Mouse (Mus musculus) midbrain, postnatal 0 days (tissue): ENCODE results near the gene Olfr214. TPM values are rescaled to one million over a fixed set of nuclear protein-coding genes. Genes with fewer than 3 reads are reported as not detected.
"Not testable (repeated sequence)": the region's sequence is repeated elsewhere in the genome, so short reads cannot be mapped to it uniquely, and the experiment has no call there.

ENCODE experiments used
- ATAC-seq: fragments of 200-750 bp; cut with Nextera tagmentation; 2 replicates; pipeline ENCODE4 v1.8.0; 2017; ENCODE audit warnings: moderate number of reproducible peaks, mild to moderate bottlenecking, moderate TSS enrichment, moderate library complexity; ENCODE audit not compliant: low FRiP score
- DNase-seq: peaks from one replicate; pipeline ENCODE4 v3.0.0-alpha.2; 2015; ENCODE audit warnings: low spot score
- H3K27ac ChIP-seq: fragments of 300-500 bp; sonication (generic); 2 replicates; pipeline ENCODE4 v1.5.1; 2014; ENCODE audit warnings: low read depth, mild to moderate bottlenecking, low read length, mixed read lengths
- H3K27me3 ChIP-seq: fragments of 300-500 bp; sonication (generic); 2 replicates; pipeline ENCODE4 v1.6.1; 2014; ENCODE audit warnings: low read length, control low read depth, mixed read lengths; ENCODE audit not compliant: insufficient read depth
- H3K36me3 ChIP-seq: fragments of 300-500 bp; sonication (generic); 2 replicates; pipeline ENCODE4 v1.6.1; 2014; ENCODE audit warnings: low read length, control low read depth, mixed read lengths; ENCODE audit not compliant: insufficient read depth
- H3K4me1 ChIP-seq: fragments of 300-500 bp; sonication (generic); 2 replicates; pipeline ENCODE4 v1.6.1; 2014; ENCODE audit warnings: mild to moderate bottlenecking, control low read depth, antibody characterized with exemption, low read length, mixed read lengths; ENCODE audit not compliant: insufficient read depth
- H3K4me2 ChIP-seq: fragments of 300-500 bp; sonication (generic); 2 replicates; pipeline ENCODE4 v1.6.1; 2014; ENCODE audit warnings: low read depth, mild to moderate bottlenecking, low read length, mixed read lengths; ENCODE audit not compliant: poor library complexity, severe bottlenecking
- H3K4me3 ChIP-seq: fragments of 300-500 bp; sonication (generic); 2 replicates; pipeline ENCODE4 v1.5.1; 2014; ENCODE audit warnings: low read depth, mild to moderate bottlenecking, low read length, moderate library complexity
- H3K9ac ChIP-seq: fragments of 300-500 bp; sonication (generic); replicated peaks from 2 replicates; pipeline ENCODE4 v1.6.1; 2014; ENCODE audit warnings: mild to moderate bottlenecking, low read length, moderate library complexity, mixed read lengths; ENCODE audit not compliant: poor library complexity, severe bottlenecking
- H3K9me3 ChIP-seq: fragments of 300-500 bp; sonication (generic); 2 replicates; pipeline ENCODE4 v1.6.1; 2016; ENCODE audit warnings: low read length, control low read depth
- CTCF ChIP-seq: IDR thresholded peaks from 2 replicates; pipeline ENCODE4 v1.5.1; 2016; ENCODE audit warnings: antibody characterized with exemption, mild to moderate bottlenecking
- WGBS: fragments of 180-500 bp; shearing (Covaris S2); extraction: QIAGEN DNeasy Blood & Tissue Kit; methylation state at CpG from one replicate; pipeline ENCODE4 v1.1.7; 2014; 5-methylcytosine and 5-hydroxymethylcytosine counted together
- polyA plus RNA-seq: library from polyadenylated mRNA; unstranded; fragments of >200 nt; fragmentation: Nextera tagmentation; extraction: Ambion mirVana; gene quantifications from 2 replicates; pipeline ENCODE4 v1.2.1, GENCODE M21; 2015
- total RNA-seq: library from RNA; depleted of rRNA; stranded (reverse); fragments of >200 nt; gene quantifications from 2 replicates; pipeline ENCODE4 v1.2.3, GENCODE M21; 2014; rRNA removed

Gene Olfr214
- total and polyA plus RNA-seq, 2 experiments from 2014 or later, result 0.99 TPM; not detected in 1

DNA sequence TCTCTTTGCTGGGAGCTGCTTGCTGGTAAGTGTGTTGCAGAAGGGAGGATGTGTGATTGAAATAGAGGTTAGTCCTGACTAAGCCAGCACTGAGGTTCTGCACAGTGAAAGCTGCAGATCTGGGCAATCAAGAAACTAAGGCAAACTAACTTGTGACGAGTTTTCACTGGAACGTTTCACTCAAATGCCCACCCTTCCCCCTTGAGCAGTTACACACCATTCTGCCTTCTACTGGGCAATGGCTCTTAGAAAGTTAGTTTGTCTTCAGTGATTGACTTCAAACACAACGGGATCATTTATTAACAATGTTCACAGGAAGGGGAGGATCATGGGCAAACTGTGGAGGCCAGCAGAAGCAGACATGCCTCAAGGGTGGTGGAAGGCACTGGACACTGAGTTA is 917 bp downstream of the Olfr214 start:
- H3K36me3 ChIP-seq, result no peaks in the 10 kb centered on the region
- no peak for TF ChIP-seq CTCF
- WGBS, result 74% methylated on average over 3 of the region's 3 CpGs
- H3K9ac ChIP-seq, result no peak overlapping the region
- no peaks in the 10 kb centered on the region for H3K9me3 ChIP-seq
- H3K4me3 ChIP-seq, result no peak overlapping the region
- ATAC-seq (no peak), DNase-seq (no peak)
- no peaks in the 10 kb centered on the region for H3K27me3 ChIP-seq
- H3K4me1 ChIP-seq, result no peaks in the 10 kb centered on the region
- H3K27ac ChIP-seq, result no peak overlapping the region
- no peak overlapping the region for H3K4me2 ChIP-seq

- no peak overlapping the region for H3K9ac ChIP-seq
- DNase-seq, result peak; percentile 58
- no peaks in the 10 kb centered on the region for H3K4me1 ChIP-seq
- H3K36me3 ChIP-seq, result no peaks in the 10 kb centered on the region
- H3K27me3 ChIP-seq, result no peaks in the 10 kb centered on the region
- H3K4me3 ChIP-seq, result no peak overlapping the region
- H3K4me2 ChIP-seq, result no peak overlapping the region
- TF ChIP-seq CTCF, result peak; percentile 76
- ATAC-seq, result no peak
- WGBS, result 29% methylated on average over 3 of the region's 3 CpGs
- no peaks in the 10 kb centered on the region for H3K9me3 ChIP-seq
- no peak overlapping the region for H3K27ac ChIP-seq
Measured at GRCm38 (mm10) chr6:116569834-116570233, 15.8 kb downstream of the Olfr214 start.

- 41% methylated on average over 4 of the region's 4 CpGs for WGBS
- Histone ChIP-seq H3K9ac (no peak within 1 kb of the TSS), H3K27me3 (no peaks in the 10 kb centered on the region), H3K9me3 (no peaks in the 10 kb centered on the region), H3K4me2 (no peak within 1 kb of the TSS), H3K36me3 (no peaks in the 10 kb centered on the region), H3K27ac (no peak within 1 kb of the TSS), H3K4me1 (no peaks in the 10 kb centered on the region), H3K4me3 (no peak within 1 kb of the TSS)
- no peak for TF ChIP-seq CTCF
- DNase-seq, result no peak
- no peak for ATAC-seq
Measured at GRCm38 (mm10) chr6:116584095-116584494, 30.1 kb downstream of the Olfr214 start, which contains the start of gene Olfr215. TSS of gene Olfr215 (minus strand) at chr6:116584195.

GRCm38 (mm10) chr6:116600969-116601368 is 46.9 kb downstream of the Olfr214 start:
- not testable (repeated sequence) for H3K4me3 ChIP-seq, DNase-seq, ATAC-seq, H3K36me3 ChIP-seq, H3K27me3 ChIP-seq, H3K4me1 ChIP-seq, H3K9ac ChIP-seq, H3K9me3 ChIP-seq, H3K27ac ChIP-seq, H3K4me2 ChIP-seq

DNA sequence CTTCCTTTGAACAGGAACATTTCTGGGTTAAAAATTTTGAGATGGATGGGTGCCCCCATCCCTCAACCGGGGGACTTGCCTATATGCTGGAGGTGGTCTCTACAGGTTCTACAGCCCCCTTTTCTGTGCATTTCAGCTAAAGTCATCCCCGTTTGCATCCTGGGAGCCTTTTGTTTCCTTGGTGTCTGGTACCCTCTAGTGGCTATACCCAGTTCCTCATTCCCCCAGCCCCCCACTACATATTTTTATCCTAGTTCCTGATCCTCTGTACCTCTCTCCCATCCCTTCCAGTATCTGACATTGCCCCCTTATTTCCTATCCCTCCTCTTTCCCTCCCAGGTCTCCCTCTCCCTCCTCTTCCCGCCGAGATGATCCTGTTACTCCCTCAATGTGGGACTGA is 53.2 kb downstream of the Olfr214 start:
- no peak overlapping the region for H3K4me2 ChIP-seq
- no peaks in the 10 kb centered on the region for H3K27me3 ChIP-seq
- H3K9me3 ChIP-seq, result no peaks in the 10 kb centered on the region
- H3K4me3 ChIP-seq, result no peak overlapping the region
- TF ChIP-seq CTCF, result peak; percentile 41
- 45% methylated on average over 4 of the region's 4 CpGs for WGBS
- H3K36me3 ChIP-seq, result no peaks in the 10 kb centered on the region
- no peak overlapping the region for H3K27ac ChIP-seq
- DNase-seq (no peak), ATAC-seq (no peak)
- no peak overlapping the region for H3K9ac ChIP-seq
- H3K4me1 ChIP-seq, result no peaks in the 10 kb centered on the region

Other genes starting within 250 kb of the Olfr214 start
- 90.9 and 120 TPM in 2 replicates for gene March8, start 216.2 kb upstream of the Olfr214 start, total RNA-seq
- 34.2 and 38.2 TPM in 2 replicates for gene March8, start 216.2 kb upstream of the Olfr214 start, polyA plus RNA-seq
- 0.57 and 1.6 TPM in 2 replicates for gene Alox5, start 93.1 kb upstream of the Olfr214 start, total RNA-seq
- gene Alox5, start 93.1 kb upstream of the Olfr214 start, polyA plus RNA-seq, result 0.48 and 0.74 TPM in 2 replicates
- not detected in 2 replicates for gene Olfr211, start 65.1 kb upstream of the Olfr214 start, total RNA-seq
- not detected in 2 replicates for gene Olfr211, start 65.1 kb upstream of the Olfr214 start, polyA plus RNA-seq
- not detected in 2 replicates for gene Olfr212, start 47.7 kb upstream of the Olfr214 start, total RNA-seq
- gene Olfr212, start 47.7 kb upstream of the Olfr214 start, polyA plus RNA-seq, result 0.07 TPM in 1 of 2 replicates, not detected in the other
- gene Olfr213, start 15.8 kb upstream of the Olfr214 start, total RNA-seq, result not detected in 2 replicates
- gene Olfr213, start 15.8 kb upstream of the Olfr214 start, polyA plus RNA-seq, result not detected in 2 replicates
- gene Gm5580, start 3.1 kb upstream of the Olfr214 start, total RNA-seq, result not detected in 2 replicates
- gene Gm5580, start 3.1 kb upstream of the Olfr214 start, polyA plus RNA-seq, result 0.27 and 0.28 TPM in 2 replicates
- gene Olfr215, start 30.0 kb downstream of the Olfr214 start, total RNA-seq, result 0.05 TPM in 1 of 2 replicates, not detected in the other
- not detected in 2 replicates for gene Olfr215, start 30.0 kb downstream of the Olfr214 start, polyA plus RNA-seq
- 62.8 and 64.5 TPM in 2 replicates for gene Zfp422, start 74.8 kb downstream of the Olfr214 start, total RNA-seq
- 95.0 and 96.4 TPM in 2 replicates for gene Zfp422, start 74.8 kb downstream of the Olfr214 start, polyA plus RNA-seq
- gene Depp1, start 96.4 kb downstream of the Olfr214 start, total RNA-seq, result 1.4 and 5.0 TPM in 2 replicates
- gene Depp1, start 96.4 kb downstream of the Olfr214 start, polyA plus RNA-seq, result 3.1 TPM in 2 replicates
- 6.7 and 7.0 TPM in 2 replicates for gene Rassf4, start 119.7 kb downstream of the Olfr214 start, total RNA-seq
- 8.1 and 10.4 TPM in 2 replicates for gene Rassf4, start 119.7 kb downstream of the Olfr214 start, polyA plus RNA-seq
- gene Tmem72, start 162.7 kb downstream of the Olfr214 start, total RNA-seq, result 0.19 and 1.4 TPM in 2 replicates
- gene Tmem72, start 162.7 kb downstream of the Olfr214 start, polyA plus RNA-seq, result 0.02 and 0.14 TPM in 2 replicates